Mouse (Mus musculus): ENCODE results near the gene Tmem165.

Tmem165 gene

GRCm38 (mm10) chr5:76175051-76175450 is 8.6 kb upstream of the Tmem165 start:
- no peak for DNase-seq

- DNase-seq, result peak in 1 of 2 experiments; percentile 23
Observed at GRCm38 (mm10) chr5:76176411-76176810, 7.3 kb upstream of the Tmem165 start.

- DNase-seq, result no peak
Observed at GRCm38 (mm10) chr5:76176841-76177240, 6.8 kb upstream of the Tmem165 start.

GRCm38 (mm10) chr5:76177664-76178063 is 6.0 kb upstream of the Tmem165 start:
- no peak for DNase-seq

- DNase-seq, result no peak
Observed at GRCm38 (mm10) chr5:76179171-76179570, 4.5 kb upstream of the Tmem165 start.

- no peak for DNase-seq
Observed at GRCm38 (mm10) chr5:76179791-76180190, 3.9 kb upstream of the Tmem165 start.

GRCm38 (mm10) chr5:76182326-76182725 is 1.4 kb upstream of the Tmem165 start:
- no peak for DNase-seq

- no peak for DNase-seq
Observed at GRCm38 (mm10) chr5:76183043-76183749, 484 bp upstream of the Tmem165 start.

GRCm38 (mm10) chr5:76184286-76185080 is 803 bp downstream of the Tmem165 start:
- peak; percentile 69 to 82 for DNase-seq

- DNase-seq, result no peak
Observed at GRCm38 (mm10) chr5:76187885-76188284, 4.2 kb downstream of the Tmem165 start.

GRCm38 (mm10) chr5:76190609-76191008 is 6.9 kb downstream of the Tmem165 start:
- DNase-seq, result no peak

GRCm38 (mm10) chr5:76193075-76193474 is 9.4 kb downstream of the Tmem165 start:
- DNase-seq, result no peak

- DNase-seq, result no peak
Observed at GRCm38 (mm10) chr5:76194377-76194945, 10.8 kb downstream of the Tmem165 start.

- DNase-seq, result no peak
Observed at GRCm38 (mm10) chr5:76199346-76199745, 15.7 kb downstream of the Tmem165 start.

- DNase-seq, result no peak
Observed at GRCm38 (mm10) chr5:76203171-76203570, 19.5 kb downstream of the Tmem165 start.

- DNase-seq, result no peak
Observed at GRCm38 (mm10) chr5:76205886-76206285, 22.2 kb downstream of the Tmem165 start.

GRCm38 (mm10) chr5:76208066-76208465 is 24.4 kb downstream of the Tmem165 start:
- DNase-seq, result no peak

- no peak for DNase-seq
Observed at GRCm38 (mm10) chr5:76216691-76217090, 33.0 kb downstream of the Tmem165 start.

- DNase-seq, result no peak
Observed at GRCm38 (mm10) chr5:76231171-76231855, 47.6 kb downstream of the Tmem165 start.

GRCm38 (mm10) chr5:76243274-76243673 is 59.6 kb downstream of the Tmem165 start:
- no peak for DNase-seq

- no peak for DNase-seq
Observed at GRCm38 (mm10) chr5:76243929-76244328, 60.2 kb downstream of the Tmem165 start.

GRCm38 (mm10) chr5:76244430-76244829 is 60.8 kb downstream of the Tmem165 start:
- DNase-seq, result no peak

GRCm38 (mm10) chr5:76245419-76245818 is 61.7 kb downstream of the Tmem165 start:
- DNase-seq, result no peak
